25 mouse cellular contexts compared by ENCODE assay signal in genomic region chr1:74569739-74570719, GRCm38 (mm10). TPM values are rescaled to one million over a fixed set of nuclear protein-coding genes. Genes with fewer than 3 reads are reported as not detected.
DNase-seq lines count a peak whose midpoint lies in the region; ATAC-seq and TF ChIP-seq lines count a peak whose summit lies in the region.
"Had no signal": no experiment of that assay in that cellular context is flagged by ENCODE, and none has a peak within 500 bp of the region (broad histone marks: within the 10 kb centered on the region; RNA-seq: fewer than 3 reads in every experiment).

No protein-coding gene starts in this region.

- H3K4me2 ChIP-seq in hindbrain, postnatal 0 days (ENCODE audit: low read depth, low read length): no peak overlapping the region
- H3K4me2 ChIP-seq in hindbrain, embryonic 16.5 days (ENCODE audit: low read length): no peak overlapping the region
- no peak overlapping the region for H3K4me2 ChIP-seq in midbrain, embryonic 11.5 days
- H3K4me2 ChIP-seq: embryonic facial prominence, embryonic 12.5 days; heart, embryonic 15.5 days; liver, embryonic 13.5 days had no signal

- no peaks in the 10 kb centered on the region for H3K9me3 ChIP-seq in hindbrain, postnatal 0 days (ENCODE audit: low read length)
- no peaks in the 10 kb centered on the region for H3K9me3 ChIP-seq in hindbrain, embryonic 16.5 days (ENCODE audit: control insufficient read depth, low read length)
- no peaks in the 10 kb centered on the region for H3K9me3 ChIP-seq in midbrain, embryonic 11.5 days (ENCODE audit: control insufficient read depth, low read length)
- no peaks in the 10 kb centered on the region for H3K9me3 ChIP-seq in midbrain, embryonic 10.5 days (replicated peaks)
- H3K9me3 ChIP-seq: embryonic facial prominence, embryonic 12.5 days; G1E; heart, embryonic 15.5 days; liver, embryonic 13.5 days had no signal

- no peaks in the 10 kb centered on the region for H3K27me3 ChIP-seq in cerebellum, adult 2 months (ENCODE audit: control insufficient read depth, insufficient read depth, low read length)
- no peaks in the 10 kb centered on the region for H3K27me3 ChIP-seq in hindbrain, postnatal 0 days (ENCODE audit: insufficient read depth, low read length)
- H3K27me3 ChIP-seq in hindbrain, embryonic 16.5 days (replicated peaks; ENCODE audit: control insufficient read depth, insufficient read depth, low read length): no peaks in the 10 kb centered on the region
- H3K27me3 ChIP-seq in midbrain, embryonic 11.5 days (ENCODE audit: control insufficient read depth, insufficient read depth, low read length): no peaks in the 10 kb centered on the region
- H3K27me3 ChIP-seq in midbrain, embryonic 10.5 days (ENCODE audit: low read depth, poor library complexity, severe bottlenecking): no peaks in the 10 kb centered on the region
- H3K27me3 ChIP-seq: embryonic facial prominence, embryonic 12.5 days; heart, embryonic 15.5 days; liver, embryonic 13.5 days had no signal

- no peaks in the 10 kb centered on the region for H3K4me1 ChIP-seq in cerebellum, adult 2 months (ENCODE audit: control insufficient read depth, insufficient read depth, low read length)
- H3K4me1 ChIP-seq in hindbrain, postnatal 0 days (ENCODE audit: insufficient read depth, low read length): no peaks in the 10 kb centered on the region
- H3K4me1 ChIP-seq in hindbrain, embryonic 16.5 days (ENCODE audit: control insufficient read depth, insufficient read depth, low read depth, low read length): no peaks in the 10 kb centered on the region
- H3K4me1 ChIP-seq in midbrain, embryonic 11.5 days (ENCODE audit: control insufficient read depth, insufficient read depth, low read length): no peaks in the 10 kb centered on the region
- H3K4me1 ChIP-seq in midbrain, embryonic 10.5 days: no peaks in the 10 kb centered on the region
- H3K4me1 ChIP-seq: embryonic facial prominence, embryonic 12.5 days; heart, embryonic 15.5 days; liver, embryonic 13.5 days had no signal

- no peak for TF ChIP-seq POLR2A in cerebellum, adult 2 months (IDR thresholded peaks at IDR 0.05; ENCODE audit: borderline replicate concordance, insufficient read depth, low read length)

- no peak for ATAC-seq in hindbrain, postnatal 0 days
- no peak for ATAC-seq in hindbrain, embryonic 16.5 days
- no peak for ATAC-seq in midbrain, embryonic 11.5 days (ENCODE audit: low FRiP score)
- ATAC-seq in erythroid progenitor cell, adult 5-6 weeks (replicated peaks; ENCODE audit: low FRiP score, poor library complexity, severe bottlenecking): no peak
- ATAC-seq: CD4-positive, CD25-positive, alpha-beta regulatory T cell, adult 4 months; forebrain, embryonic 14.5 days; inflammation-experienced regulatory T-cells, adult 6 months had no signal

- H3K36me3 ChIP-seq in hindbrain, postnatal 0 days (ENCODE audit: insufficient read depth, low read length): peaks cover 89% of the 10 kb centered on the region
- H3K36me3 ChIP-seq in hindbrain, embryonic 16.5 days (ENCODE audit: control insufficient read depth, insufficient read depth, low read length): peaks cover 64% of the 10 kb centered on the region
- peaks cover 39% of the 10 kb centered on the region for H3K36me3 ChIP-seq in midbrain, embryonic 11.5 days (ENCODE audit: control insufficient read depth, insufficient read depth, low read length)
- H3K36me3 ChIP-seq in midbrain, embryonic 10.5 days: peaks cover 100% of the 10 kb centered on the region

- H3K4me3 ChIP-seq in cerebellum, adult 2 months (replicated peaks; ENCODE audit: insufficient read depth, low read depth, low read length): no peak overlapping the region
- no peak overlapping the region for H3K4me3 ChIP-seq in hindbrain, postnatal 0 days (ENCODE audit: low read length)
- no peak overlapping the region for H3K4me3 ChIP-seq in hindbrain, embryonic 16.5 days (ENCODE audit: low read length)
- no peak overlapping the region for H3K4me3 ChIP-seq in midbrain, embryonic 11.5 days (ENCODE audit: low read depth, low read length)
- no peak overlapping the region for H3K4me3 ChIP-seq in midbrain, embryonic 10.5 days
- H3K4me3 ChIP-seq: embryonic facial prominence, embryonic 12.5 days; erythroblast, embryonic 14.5 days; heart, embryonic 15.5 days; liver, embryonic 13.5 days had no signal

- H3K27ac ChIP-seq in cerebellum, adult 2 months (ENCODE audit: insufficient read depth, low read length): no peak overlapping the region
- no peak overlapping the region for H3K27ac ChIP-seq in hindbrain, postnatal 0 days
- H3K27ac ChIP-seq in hindbrain, embryonic 16.5 days (ENCODE audit: low read depth, low read length): no peak overlapping the region
- no peak overlapping the region for H3K27ac ChIP-seq in midbrain, embryonic 11.5 days (ENCODE audit: low read depth, low read length)
- H3K27ac ChIP-seq in midbrain, embryonic 10.5 days (replicated peaks): no peak overlapping the region
- H3K27ac ChIP-seq: embryonic facial prominence, embryonic 12.5 days; heart, embryonic 15.5 days; liver, embryonic 13.5 days; stomach, postnatal 0 days had no signal

- H3K9ac ChIP-seq in hindbrain, postnatal 0 days (replicated peaks; ENCODE audit: low read length): no peak overlapping the region
- H3K9ac ChIP-seq in hindbrain, embryonic 16.5 days (ENCODE audit: low read depth, low read length): no peak overlapping the region
- H3K9ac ChIP-seq in midbrain, embryonic 11.5 days (ENCODE audit: low read length): no peak overlapping the region
- H3K9ac ChIP-seq: embryonic facial prominence, embryonic 12.5 days; heart, embryonic 15.5 days; liver, embryonic 13.5 days had no signal

- DNase-seq in cerebellum, adult 2 months: no peak
- DNase-seq in cerebellum, postnatal 25 days: no peak
- DNase-seq in hindbrain, postnatal 0 days (ENCODE audit: low spot score): no peak
- peak; percentile 59 for DNase-seq in midbrain, embryonic 11.5 days (ENCODE audit: low spot score, missing footprints)
- no peak for DNase-seq in midbrain, embryonic 10.5 days (ENCODE audit: low spot score)
- DNase-seq: cerebellum, adult 9-10 months; kidney, adult 2 months; kidney, postnatal 25 days; left cerebral cortex, postnatal 4 days; liver, embryonic 13.5 days; lung, postnatal 10 days; retina, postnatal 1 day; right cerebral cortex, postnatal 4 days; thymus, postnatal 14 days had no signal

- peak; percentile 17; the same call in 1 of the 2 replicates for TF ChIP-seq CTCF in cerebellum, adult 2 months (IDR thresholded peaks at IDR 0.05; ENCODE audit: borderline replicate concordance, insufficient read depth, low read depth, low read length)
- peak; percentile 31 for TF ChIP-seq CTCF in hindbrain, postnatal 0 days (IDR thresholded peaks at IDR 0.05; ENCODE audit: low read depth)

- 88% methylated on average over 29 of the region's 29 CpGs for WGBS in cerebellum, adult 2 months
- 92% methylated on average over 29 of the region's 29 CpGs for WGBS in hindbrain, postnatal 0 days
- 94% methylated on average over 29 of the region's 29 CpGs for WGBS in hindbrain, embryonic 16.5 days
- 92% methylated on average over 29 of the region's 29 CpGs for WGBS in midbrain, embryonic 11.5 days
- WGBS in midbrain, embryonic 10.5 days: 94% methylated on average over 29 of the region's 29 CpGs

RNA-seq across cellular contexts. Expression of gene Zfp142, which starts 18.0 kb away (rescaled TPM):
- 26.8 and 30.1 TPM in 2 replicates for polyA plus RNA-seq in cerebellum, adult 2 months (2012; rRNA removed)
- total RNA-seq in hindbrain, postnatal 0 days (2014; rRNA removed): 13.3 and 15.1 TPM in 2 replicates
- polyA plus RNA-seq in hindbrain, postnatal 0 days (2015; fragmentation: Nextera tagmentation; extraction: Ambion mirVana): 5.4 and 5.9 TPM in 2 replicates
- 6.8 and 8.5 TPM in 2 replicates for polyA plus RNA-seq in hindbrain, embryonic 16.5 days (2015; fragmentation: Nextera tagmentation; extraction: Ambion mirVana)
- polyA plus RNA-seq in midbrain, embryonic 11.5 days (2014; fragmentation: Nextera tagmentation; extraction: Ambion mirVana): 6.9 and 8.3 TPM in 2 replicates
- polyA plus RNA-seq in midbrain, embryonic 10.5 days (2016; fragmentation: Nextera tagmentation; extraction: Ambion mirVana): 9.3 and 10.0 TPM in 2 replicates
- total RNA-seq in erythroid progenitor cell, adult 5-6 weeks (2015; ENCODE audit: low replicate concordance): 19.3 and 20.5 TPM in 2 replicates
- total RNA-seq in erythroid progenitor cell, adult 5-6 weeks (2017; ENCODE audit: low replicate concordance): 15.4 and 19.9 TPM in 2 replicates

RNA-seq across cellular contexts. Expression of gene Bcs1l, which starts 18.1 kb away (rescaled TPM):
- polyA plus RNA-seq in cerebellum, adult 2 months (2012; rRNA removed): 26.7 and 28.9 TPM in 2 replicates
- total RNA-seq in hindbrain, postnatal 0 days (2014; rRNA removed): 15.2 and 29.9 TPM in 2 replicates
- polyA plus RNA-seq in hindbrain, postnatal 0 days (2015; fragmentation: Nextera tagmentation; extraction: Ambion mirVana): 12.3 and 14.4 TPM in 2 replicates
- 23.0 and 23.7 TPM in 2 replicates for polyA plus RNA-seq in hindbrain, embryonic 16.5 days (2015; fragmentation: Nextera tagmentation; extraction: Ambion mirVana)
- polyA plus RNA-seq in midbrain, embryonic 11.5 days (2014; fragmentation: Nextera tagmentation; extraction: Ambion mirVana): 16.9 and 22.0 TPM in 2 replicates
- polyA plus RNA-seq in midbrain, embryonic 10.5 days (2016; fragmentation: Nextera tagmentation; extraction: Ambion mirVana): 18.9 and 20.2 TPM in 2 replicates
- total RNA-seq in erythroid progenitor cell, adult 5-6 weeks (2015; ENCODE audit: low replicate concordance): 2.9 and 7.2 TPM in 2 replicates
- total RNA-seq in erythroid progenitor cell, adult 5-6 weeks (2017; ENCODE audit: low replicate concordance): 9.0 and 18.5 TPM in 2 replicates

RNA-seq across cellular contexts. Expression of gene Usp37, which starts 25.9 kb away (rescaled TPM):
- polyA plus RNA-seq in cerebellum, adult 2 months (2012; rRNA removed): 11.7 and 12.5 TPM in 2 replicates
- 13.0 and 25.3 TPM in 2 replicates for total RNA-seq in hindbrain, postnatal 0 days (2014; rRNA removed)
- 17.4 and 21.3 TPM in 2 replicates for polyA plus RNA-seq in hindbrain, postnatal 0 days (2015; fragmentation: Nextera tagmentation; extraction: Ambion mirVana)
- 20.7 and 24.4 TPM in 2 replicates for polyA plus RNA-seq in hindbrain, embryonic 16.5 days (2015; fragmentation: Nextera tagmentation; extraction: Ambion mirVana)
- 46.9 and 52.3 TPM in 2 replicates for polyA plus RNA-seq in midbrain, embryonic 11.5 days (2014; fragmentation: Nextera tagmentation; extraction: Ambion mirVana)
- polyA plus RNA-seq in midbrain, embryonic 10.5 days (2016; fragmentation: Nextera tagmentation; extraction: Ambion mirVana): 50.1 and 51.5 TPM in 2 replicates
- 15.5 and 30.2 TPM in 2 replicates for total RNA-seq in erythroid progenitor cell, adult 5-6 weeks (2015; ENCODE audit: low replicate concordance)
- total RNA-seq in erythroid progenitor cell, adult 5-6 weeks (2017; ENCODE audit: low replicate concordance): 29.0 and 33.9 TPM in 2 replicates

RNA-seq across cellular contexts. Expression of gene Plcd4, which starts 27.3 kb away (rescaled TPM):
- polyA plus RNA-seq in cerebellum, adult 2 months (2012; rRNA removed): 28.1 and 29.0 TPM in 2 replicates
- 11.0 and 11.5 TPM in 2 replicates for total RNA-seq in hindbrain, postnatal 0 days (2014; rRNA removed)
- polyA plus RNA-seq in hindbrain, postnatal 0 days (2015; fragmentation: Nextera tagmentation; extraction: Ambion mirVana): 8.7 and 11.4 TPM in 2 replicates
- 6.8 and 9.3 TPM in 2 replicates for polyA plus RNA-seq in hindbrain, embryonic 16.5 days (2015; fragmentation: Nextera tagmentation; extraction: Ambion mirVana)
- polyA plus RNA-seq in midbrain, embryonic 11.5 days (2014; fragmentation: Nextera tagmentation; extraction: Ambion mirVana): 1.2 and 1.4 TPM in 2 replicates
- 2.0 and 2.8 TPM in 2 replicates for polyA plus RNA-seq in midbrain, embryonic 10.5 days (2016; fragmentation: Nextera tagmentation; extraction: Ambion mirVana)
- total RNA-seq in erythroid progenitor cell, adult 5-6 weeks (2015; ENCODE audit: low replicate concordance): not detected in 2 replicates
- total RNA-seq in erythroid progenitor cell, adult 5-6 weeks (2017; ENCODE audit: low replicate concordance): 0.39 TPM in 1 of 2 replicates, not detected in the other
- total RNA-seq: megakaryocyte, adult 5-6 weeks had no signal
- polyA plus RNA-seq: erythroblast, embryonic 14.5 days; G1E had no signal

RNA-seq across cellular contexts. Expression of gene Rnf25, which starts 31.2 kb away (rescaled TPM):
- polyA plus RNA-seq in cerebellum, adult 2 months (2012; rRNA removed): 145 and 146 TPM in 2 replicates
- 64.1 and 77.7 TPM in 2 replicates for total RNA-seq in hindbrain, postnatal 0 days (2014; rRNA removed)
- polyA plus RNA-seq in hindbrain, postnatal 0 days (2015; fragmentation: Nextera tagmentation; extraction: Ambion mirVana): 45.8 and 50.0 TPM in 2 replicates
- polyA plus RNA-seq in hindbrain, embryonic 16.5 days (2015; fragmentation: Nextera tagmentation; extraction: Ambion mirVana): 46.8 and 48.5 TPM in 2 replicates
- 9.0 and 11.4 TPM in 2 replicates for polyA plus RNA-seq in midbrain, embryonic 11.5 days (2014; fragmentation: Nextera tagmentation; extraction: Ambion mirVana)
- polyA plus RNA-seq in midbrain, embryonic 10.5 days (2016; fragmentation: Nextera tagmentation; extraction: Ambion mirVana): 33.7 and 37.8 TPM in 2 replicates
- total RNA-seq in erythroid progenitor cell, adult 5-6 weeks (2015; ENCODE audit: low replicate concordance): 9.0 and 32.7 TPM in 2 replicates
- 8.5 and 17.9 TPM in 2 replicates for total RNA-seq in erythroid progenitor cell, adult 5-6 weeks (2017; ENCODE audit: low replicate concordance)
